Mouse (Mus musculus) frontal cortex, postnatal 25 days (tissue): ENCODE measurements around the gene Myrip.
"Not testable (repeated sequence)": the region's sequence is repeated elsewhere in the genome, so short reads cannot be mapped to it uniquely, and the experiment has no call there.

ENCODE experiments used
- DNase-seq, 2 experiments: peaks; one replicate each; pipeline ENCODE4 v3.0.0; 2022; ENCODE audit warnings: low spot score in 2 of 2

Myrip gene

DNA sequence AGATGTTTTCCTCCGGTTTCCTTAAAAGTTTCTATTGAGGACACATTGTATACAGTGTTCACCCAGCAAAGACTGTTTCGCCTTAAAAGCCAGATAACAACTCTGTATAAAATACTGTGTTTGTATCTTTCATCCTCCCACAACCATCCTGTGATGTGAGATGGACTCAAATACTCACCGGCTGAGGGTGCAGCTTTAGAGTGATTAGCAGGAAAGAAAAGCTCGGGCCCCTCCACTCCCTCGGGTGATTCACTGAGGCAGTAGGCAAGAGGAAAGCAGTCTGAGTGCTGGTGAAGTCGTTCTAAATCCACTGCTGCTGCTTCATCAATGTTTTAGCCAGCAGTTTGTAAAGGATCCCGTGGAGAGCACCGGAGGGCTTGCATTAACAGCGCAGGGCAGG lies 93.9 kb downstream of the Myrip start:
- no peak for DNase-seq

GRCm38 (mm10) chr9:120396579-120397185 lies 95.4 kb downstream of the Myrip start:
- no peak for DNase-seq

GRCm38 (mm10) chr9:120398289-120398688 lies 97.0 kb downstream of the Myrip start:
- no peak for DNase-seq

- DNase-seq = not testable (repeated sequence)
These were observed 98.2 kb downstream of the Myrip start for GRCm38 (mm10) chr9:120399537-120399936.

- DNase-seq = no peak
These were observed 101.1 kb downstream of the Myrip start for GRCm38 (mm10) chr9:120402368-120402767.

DNA sequence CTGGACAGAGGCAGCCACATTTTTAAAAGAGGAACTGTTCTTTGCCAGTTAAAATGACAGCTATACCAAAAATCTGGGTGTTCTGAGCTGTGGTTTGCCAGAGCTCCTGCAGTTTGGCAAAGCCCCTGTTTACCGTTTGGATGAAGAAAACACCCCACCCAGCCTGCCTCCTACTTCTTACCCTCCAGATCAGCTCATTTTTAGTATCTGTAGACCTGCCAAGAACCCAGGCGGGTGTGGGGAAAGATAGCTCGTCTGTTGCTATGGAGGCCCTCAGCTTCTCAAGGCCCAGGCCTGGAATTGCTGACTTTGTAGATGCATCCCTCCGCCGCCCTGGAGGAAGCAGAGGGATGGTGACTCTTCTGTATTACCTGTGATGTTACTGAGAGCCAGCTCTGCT lies 102.3 kb downstream of the Myrip start:
- DNase-seq = peak; percentile 35 to 59

- peak in 1 of 2 experiments; percentile 28 for DNase-seq
These were observed 108.4 kb downstream of the Myrip start for GRCm38 (mm10) chr9:120409663-120410181.

DNA sequence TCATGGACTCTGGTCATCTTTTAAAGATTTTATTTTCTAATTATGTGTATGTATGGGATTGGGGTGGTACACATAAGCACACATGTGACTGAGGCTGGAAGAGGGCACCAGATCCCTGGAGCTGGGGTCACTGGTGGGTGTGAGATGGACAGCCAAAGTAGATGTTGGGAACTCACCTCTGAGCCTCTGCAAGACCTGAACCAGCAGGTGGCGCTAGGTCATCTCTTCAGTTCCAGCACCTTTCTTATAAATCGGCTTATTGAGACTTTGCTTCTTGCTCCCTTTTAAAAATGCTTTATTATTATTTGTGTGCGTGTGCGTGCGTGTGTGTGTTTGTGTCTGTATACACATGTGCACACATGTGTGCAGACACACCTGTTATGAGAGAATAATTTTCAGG lies 109.1 kb downstream of the Myrip start:
- peak; percentile 48 to 49 for DNase-seq

DNA sequence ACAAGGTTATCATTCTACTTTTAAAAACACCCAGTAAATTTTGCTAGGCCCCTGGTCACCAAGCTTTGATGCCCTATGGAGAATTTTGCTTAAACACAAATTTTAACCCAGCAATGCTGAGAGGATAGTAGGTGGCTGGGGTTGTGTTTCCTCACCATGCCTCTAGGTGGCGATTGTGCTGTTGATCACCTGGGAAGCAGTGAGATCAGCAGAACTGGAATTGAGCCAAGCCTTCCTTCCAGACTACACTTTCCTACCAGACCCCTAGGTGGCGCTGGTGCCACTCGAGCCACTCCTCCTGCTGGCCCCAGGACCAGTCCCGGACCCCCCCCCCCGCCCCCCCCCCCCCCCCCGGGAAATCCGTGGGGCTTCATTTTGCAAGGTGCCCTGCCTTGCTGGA lies 114.2 kb downstream of the Myrip start:
- peak; percentile 55 to 68 for DNase-seq

GRCm38 (mm10) chr9:120416151-120416550 lies 114.8 kb downstream of the Myrip start:
- DNase-seq = no peak

DNA sequence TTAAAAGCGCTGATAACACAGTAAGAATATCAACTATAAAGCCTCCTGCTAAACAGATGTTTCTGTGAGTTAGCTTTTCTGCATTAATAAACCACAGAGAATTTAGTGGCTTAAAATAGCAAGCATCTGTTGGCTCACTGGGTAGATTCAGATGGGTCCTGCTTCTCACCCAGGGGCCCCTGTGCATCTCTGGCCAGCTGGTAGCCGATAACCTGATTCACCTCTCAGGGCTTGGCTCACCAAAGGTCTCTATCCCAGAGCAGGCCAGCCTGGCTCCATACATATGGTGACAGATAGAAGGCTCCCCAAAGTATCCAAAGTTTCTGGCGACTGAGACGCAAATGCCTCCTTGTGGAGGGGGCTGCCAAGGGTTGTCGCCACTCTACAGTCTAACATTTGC lies 115.4 kb downstream of the Myrip start:
- DNase-seq = no peak

DNA sequence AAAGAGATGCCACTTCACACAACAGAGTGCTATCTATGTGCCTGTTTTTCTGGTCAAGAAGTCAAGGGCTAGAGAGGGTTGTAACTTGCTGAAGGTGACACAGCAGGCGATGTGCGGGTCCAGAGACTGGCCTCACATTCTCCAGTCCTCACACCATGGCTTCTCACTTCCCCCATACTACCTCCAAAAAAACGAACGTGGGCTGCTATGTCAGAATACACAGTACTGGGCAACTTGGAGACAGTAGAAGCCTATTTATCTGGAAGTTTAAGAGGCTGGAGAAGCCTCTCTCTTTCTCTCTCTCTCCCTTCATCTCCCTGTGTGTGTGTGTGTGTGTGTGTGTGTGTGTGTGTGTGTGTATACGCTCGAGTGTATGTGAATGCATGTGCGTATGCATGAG lies 117.3 kb downstream of the Myrip start:
- no peak for DNase-seq

DNA sequence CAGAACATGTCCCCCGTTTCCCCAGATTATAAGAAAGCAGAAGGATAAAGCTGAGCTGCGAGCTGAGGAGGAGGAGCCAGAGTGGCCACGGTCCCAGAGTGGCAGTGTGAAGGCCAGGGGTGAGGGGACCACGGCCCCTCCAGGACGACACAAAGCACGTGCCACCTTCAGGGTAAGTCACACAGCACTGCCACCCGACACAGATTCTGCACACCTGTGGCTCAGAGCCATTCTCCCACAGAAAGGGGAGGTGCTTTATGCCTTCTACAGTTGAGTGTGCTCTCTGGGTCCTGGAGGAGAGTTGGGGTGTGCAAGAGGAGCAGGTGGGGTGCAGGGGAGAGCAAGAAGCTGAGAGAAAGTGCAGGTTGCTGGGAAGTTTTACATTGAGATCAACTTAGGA lies 123.3 kb downstream of the Myrip start:
- no peak for DNase-seq

GRCm38 (mm10) chr9:120425768-120426167 lies 124.5 kb downstream of the Myrip start:
- peak; percentile 63 to 65 for DNase-seq

DNA sequence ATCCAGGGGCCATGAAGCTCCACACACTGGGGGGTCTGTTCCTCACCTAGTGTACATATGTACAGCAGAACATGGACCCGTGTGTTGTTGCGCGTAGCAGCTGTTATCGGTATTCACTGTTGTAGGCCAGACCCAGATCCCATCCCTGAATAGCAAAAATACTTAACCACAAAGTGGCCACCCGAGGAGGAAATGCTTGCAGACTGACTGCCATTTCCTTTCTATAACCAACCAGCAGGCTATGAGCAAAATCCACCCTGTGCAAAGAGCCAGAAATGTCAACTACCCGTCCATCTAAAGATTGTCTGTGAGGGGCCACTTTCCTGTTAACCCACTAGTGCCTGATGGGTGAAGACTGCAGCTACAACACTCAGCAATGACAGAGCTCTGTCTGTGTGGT lies 126.9 kb downstream of the Myrip start:
- no peak for DNase-seq

DNA sequence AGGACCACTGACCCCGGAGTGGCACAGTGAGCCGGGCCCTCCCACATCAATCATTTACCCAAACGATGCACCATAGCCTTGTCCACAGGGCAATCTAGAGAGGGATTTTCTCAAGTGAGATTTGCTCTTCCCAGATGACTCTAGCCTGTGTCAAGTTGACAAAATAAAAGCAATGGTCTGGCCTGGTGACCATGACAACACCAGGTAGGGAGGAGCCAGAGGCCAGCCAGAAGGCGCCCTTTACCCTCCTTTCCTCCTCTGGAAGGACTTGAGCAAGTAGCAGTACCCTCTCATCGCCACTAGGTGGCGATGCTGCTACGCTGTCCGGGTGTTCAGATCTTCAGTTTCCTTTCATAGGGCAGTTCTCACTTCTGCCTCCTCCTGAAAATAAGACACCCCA lies 132.4 kb downstream of the Myrip start:
- DNase-seq = peak; percentile 49 to 50

- no peak for DNase-seq
These were observed 134.5 kb downstream of the Myrip start for GRCm38 (mm10) chr9:120435841-120436240.

GRCm38 (mm10) chr9:120436854-120437253 lies 135.5 kb downstream of the Myrip start:
- DNase-seq = no peak

DNA sequence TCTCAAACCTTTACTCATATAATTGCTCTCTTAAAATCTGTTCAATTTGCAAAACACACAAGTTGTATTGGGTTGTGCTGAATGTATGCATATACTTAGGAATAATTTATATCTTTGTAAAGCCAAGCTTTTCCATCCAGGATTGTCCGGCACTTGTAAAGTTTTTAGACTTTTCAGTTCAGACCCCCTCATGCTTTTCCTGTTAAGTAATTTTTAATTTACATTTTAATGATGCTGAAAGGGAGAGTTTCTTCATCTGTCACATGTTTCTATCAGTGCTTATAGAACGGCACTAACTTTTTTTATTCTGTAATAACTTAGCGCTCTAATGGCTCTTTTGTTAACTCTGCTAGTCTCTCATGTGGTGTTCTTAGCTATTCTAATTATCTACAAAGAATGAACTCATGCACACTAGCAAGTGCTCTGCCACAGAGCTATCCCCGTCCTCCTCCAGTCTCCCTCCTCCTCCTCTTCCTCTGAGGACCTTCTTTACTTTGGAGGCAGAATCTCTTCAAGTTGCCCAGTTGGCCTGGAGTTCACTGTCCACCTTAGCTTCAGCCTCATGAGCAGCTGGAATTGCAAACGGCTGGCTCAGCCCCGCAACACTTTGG lies 136.1 kb downstream of the Myrip start:
- no peak for DNase-seq

GRCm38 (mm10) chr9:120438350-120438749 lies 137.0 kb downstream of the Myrip start:
- DNase-seq = no peak

DNA sequence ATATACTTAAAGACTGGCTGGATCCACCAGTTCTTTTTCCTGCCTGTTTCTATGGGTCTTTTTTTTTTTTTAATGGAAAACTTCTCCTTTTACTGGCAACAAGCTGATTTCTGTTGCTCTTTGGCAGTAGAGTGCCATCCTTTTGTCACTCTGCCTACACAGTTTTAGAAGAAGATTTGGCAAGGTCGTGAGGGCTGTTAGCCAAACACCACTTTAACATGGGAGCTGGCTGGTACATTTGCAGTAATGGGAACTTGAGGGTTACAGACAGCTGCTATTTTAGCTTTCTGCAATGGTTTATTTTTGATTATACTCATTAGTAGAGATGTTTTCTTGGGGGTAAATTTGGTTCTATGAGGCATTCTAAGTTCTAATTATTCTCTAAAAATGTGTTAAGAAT lies 137.5 kb downstream of the Myrip start:
- DNase-seq = no peak

GRCm38 (mm10) chr9:120444642-120445041 lies 143.3 kb downstream of the Myrip start:
- no peak for DNase-seq

DNA sequence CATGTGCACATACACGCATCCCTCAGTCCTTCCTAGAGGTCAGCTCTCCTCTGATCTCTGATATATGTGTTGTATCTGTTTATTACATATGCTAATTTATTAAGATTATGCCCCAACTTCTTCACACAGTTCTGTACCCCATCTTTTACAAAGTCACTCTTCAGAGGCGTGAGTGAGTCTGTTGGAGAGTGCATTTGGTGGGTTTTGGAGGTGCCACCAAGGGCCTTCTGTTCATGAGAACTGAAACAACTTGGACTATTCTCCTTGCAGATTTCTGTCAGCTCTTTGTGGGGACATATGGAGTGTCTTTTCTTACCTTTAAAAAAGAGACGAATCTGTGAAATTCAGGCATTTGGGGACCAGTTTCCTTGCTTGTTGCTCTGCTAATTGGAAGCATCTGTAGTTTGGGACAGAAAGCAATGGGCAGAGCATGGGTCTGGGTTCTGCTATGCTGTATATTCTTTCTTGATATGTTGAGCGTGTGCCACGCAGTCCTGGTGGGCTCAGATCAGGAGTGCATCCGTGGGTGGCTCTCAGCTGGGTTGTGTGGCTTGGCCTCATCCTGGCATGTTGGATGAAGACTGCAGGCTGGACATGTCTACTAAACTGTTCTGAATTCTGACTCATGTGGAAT lies 148.5 kb downstream of the Myrip start:
- no peak for DNase-seq
